Mouse (Mus musculus) erythroblast, adult 5-6 weeks (primary cell): ENCODE data around the gene Acads. TPM values are rescaled to one million over a fixed set of nuclear protein-coding genes. Genes with fewer than 3 reads are reported as not detected.
"Not testable (repeated sequence)": the region's sequence is repeated elsewhere in the genome, so short reads cannot be mapped to it uniquely, and the experiment has no call there.

Source experiments
- ATAC-seq: replicated peaks from 2 replicates; pipeline ENCODE4 v1.8.0; 2016; ENCODE audit warnings: moderate number of reproducible peaks, mild to moderate bottlenecking, moderate TSS enrichment, inconsistent platforms; ENCODE audit not compliant: poor library complexity, low FRiP score, severe bottlenecking
- total RNA-seq, 2 experiments: library from RNA; stranded (forward) in 1 of 2; stranded (reverse) in 1 of 2; fragments of 150-400 nt in 1 of 2; fragments of 200-764, 138-1000 nt in 1 of 2; gene quantifications; 2 replicates each; pipeline versions ENCODE4 v1.2.3 to v1.2.4; 2015 to 2017; ENCODE audit warnings: low replicate concordance in 2 of 2

Gene Acads
- total RNA-seq, 2 experiments from 2014 or later = 2.3 to 8.8 TPM

- ATAC-seq = no peak
Measured at GRCm38 (mm10) chr5:115151457-115151856, 32.3 kb upstream of the Acads start.

- no peak for ATAC-seq
Measured at GRCm38 (mm10) chr5:115150991-115151390, 31.8 kb upstream of the Acads start.

GRCm38 (mm10) chr5:115149675-115150459 lies 30.7 kb upstream of the Acads start:
- no peak for ATAC-seq

GRCm38 (mm10) chr5:115148872-115149271 lies 29.7 kb upstream of the Acads start:
- ATAC-seq = not testable (repeated sequence)

GRCm38 (mm10) chr5:115148378-115148777 lies 29.2 kb upstream of the Acads start:
- ATAC-seq = no peak

GRCm38 (mm10) chr5:115147388-115147787 lies 28.2 kb upstream of the Acads start:
- ATAC-seq = no peak

- no peak for ATAC-seq
Measured at GRCm38 (mm10) chr5:115146747-115147130, 27.6 kb upstream of the Acads start.

GRCm38 (mm10) chr5:115145976-115146746 lies 27.0 kb upstream of the Acads start:
- ATAC-seq = no peak

- no peak for ATAC-seq
Measured at GRCm38 (mm10) chr5:115145253-115145968, 26.3 kb upstream of the Acads start.

- no peak for ATAC-seq
Measured at GRCm38 (mm10) chr5:115144471-115144870, 25.3 kb upstream of the Acads start.

GRCm38 (mm10) chr5:115143552-115143951 lies 24.4 kb upstream of the Acads start:
- no peak for ATAC-seq

GRCm38 (mm10) chr5:115142166-115142697 lies 23.1 kb upstream of the Acads start:
- no peak for ATAC-seq

- no peak for ATAC-seq
Measured at GRCm38 (mm10) chr5:115140726-115141125, 21.6 kb upstream of the Acads start.

- no peak for ATAC-seq
Measured at GRCm38 (mm10) chr5:115139124-115139523, 20.0 kb upstream of the Acads start.

GRCm38 (mm10) chr5:115134234-115135165 lies 15.4 kb upstream of the Acads start, which contains the start of gene Unc119b:
Gene Unc119b, minus strand, starts transcription at chr5:115134975.
- ATAC-seq = peak; percentile 93

- ATAC-seq = no peak
Measured at GRCm38 (mm10) chr5:115133358-115134066, 14.4 kb upstream of the Acads start.

GRCm38 (mm10) chr5:115132465-115132864 lies 13.3 kb upstream of the Acads start:
- no peak for ATAC-seq

- no peak for ATAC-seq
Measured at GRCm38 (mm10) chr5:115129328-115129727, 10.2 kb upstream of the Acads start.
